Mouse (Mus musculus): ENCODE measurements at regions not wholly inside any gene's neighbourhood (a gene's known extent, or its start where the extent isn't known, plus 50 kb on each side); places are given as distances from the start of the nearest gene placed in this dataset.
A peak's percentile ranks its signal among the peaks of the same experiment; 100 is the strongest.
"Not testable (repeated sequence)": the region's sequence is repeated elsewhere in the genome, so short reads cannot be mapped to it uniquely, and the experiment has no call there.

GRCm38 (mm10) chr3:18828788-18829320 lies 799.6 kb downstream of the 1700064H15Rik start:
- not testable (repeated sequence) for H3K27ac ChIP-seq; H3K9ac ChIP-seq; H3K4me3 ChIP-seq; ATAC-seq (ENCODE audit: low FRiP score, low read depth); H3K4me2 ChIP-seq (replicated peaks); H3K9me3 ChIP-seq; H3K27me3 ChIP-seq (replicated peaks); H3K36me3 ChIP-seq; H3K4me1 ChIP-seq
- 42% methylated on average over 2 of the region's 2 CpGs for WGBS

DNA sequence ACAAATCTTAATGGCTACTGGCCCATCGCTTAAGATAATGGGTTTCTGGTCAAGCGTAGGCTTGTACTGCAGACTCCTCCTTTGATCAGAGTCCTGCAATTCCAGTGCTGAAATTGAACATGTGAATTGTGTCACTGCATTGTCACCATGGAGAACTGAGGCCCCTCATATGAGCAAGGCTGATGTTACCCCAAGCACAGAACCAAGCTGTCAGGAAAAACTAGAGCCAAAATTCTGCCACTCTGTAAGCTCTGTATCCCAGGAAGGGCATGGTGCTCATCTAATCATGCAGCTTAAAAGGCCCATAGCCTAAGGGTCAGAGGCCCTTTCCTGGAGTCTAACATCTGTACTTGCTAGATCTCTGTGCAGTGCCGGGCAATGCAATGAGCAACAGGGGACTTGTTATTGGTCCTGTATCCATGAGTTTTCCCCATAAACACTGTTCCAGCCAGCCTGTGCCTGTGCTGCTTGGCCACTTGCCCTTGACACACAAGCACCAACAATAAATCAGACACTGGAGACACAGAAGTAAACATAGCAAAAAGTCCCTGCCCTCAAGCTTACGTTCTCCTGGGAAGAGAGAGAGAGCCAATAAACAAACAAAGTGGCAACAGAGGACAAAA lies 760.2 kb downstream of the 1700064H15Rik start:
- ATAC-seq (ENCODE audit: low FRiP score, low read depth), result 0 out of 2 replicates have a peak, but pooled peaks have one; percentile 56
- Histone ChIP-seq H3K4me1 (no peaks in the 10 kb centered on the region), H3K27ac (no peak overlapping the region), H3K36me3 (no peaks in the 10 kb centered on the region), H3K4me2 (replicated peaks) (no peak overlapping the region), H3K9ac (no peak overlapping the region), H3K9me3 (no peaks in the 10 kb centered on the region), H3K27me3 (replicated peaks) (no peaks in the 10 kb centered on the region), H3K4me3 (no peak overlapping the region)
- 65% methylated on average over 4 of the region's 4 CpGs for WGBS

GRCm38 (mm10) chr3:18868758-18869157 lies 759.7 kb downstream of the 1700064H15Rik start:
- no peak overlapping the region for H3K9ac ChIP-seq
- no peak for ATAC-seq (ENCODE audit: low FRiP score, low read depth)

DNA sequence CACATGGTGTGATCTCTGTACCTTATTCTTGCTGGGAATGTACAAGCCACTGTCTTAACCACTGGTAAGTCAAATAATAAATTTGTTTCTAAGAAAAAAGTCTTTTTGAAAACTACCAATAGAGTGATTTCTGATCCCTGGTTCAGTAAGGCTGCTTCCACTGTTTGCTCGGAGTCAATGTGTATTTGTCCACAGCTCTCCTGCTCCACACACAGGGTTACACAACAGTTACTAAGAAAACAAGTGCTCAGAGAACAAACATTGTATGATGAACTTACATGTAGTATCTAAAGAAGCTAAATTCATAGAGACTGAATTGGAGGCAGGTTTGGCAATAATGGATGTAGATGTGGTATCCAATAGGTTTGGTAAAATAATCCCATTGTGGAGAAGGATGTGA lies 751.4 kb downstream of the 1700064H15Rik start:
- no peak for ATAC-seq (ENCODE audit: low FRiP score, low read depth)
- Histone ChIP-seq H3K9ac (no peak overlapping the region), H3K27me3 (replicated peaks) (no peaks in the 10 kb centered on the region), H3K27ac (no peak overlapping the region), H3K4me2 (replicated peaks) (no peak overlapping the region), H3K9me3 (no peaks in the 10 kb centered on the region), H3K4me3 (no peak overlapping the region), H3K4me1 (no peaks in the 10 kb centered on the region), H3K36me3 (no peaks in the 10 kb centered on the region)
- WGBS, result 98% methylated on average over 1 of the region's 1 CpGs

More at GRCm38 (mm10) chr3:18868758-18869157, 759.7 kb downstream of the 1700064H15Rik start:
- Histone ChIP-seq H3K27ac (no peak overlapping the region), H3K4me2 (replicated peaks) (no peak overlapping the region), H3K36me3 (no peaks in the 10 kb centered on the region), H3K4me3 (no peak overlapping the region), H3K9me3 (no peaks in the 10 kb centered on the region), H3K4me1 (no peaks in the 10 kb centered on the region), H3K27me3 (replicated peaks) (no peaks in the 10 kb centered on the region)
- 57% methylated on average over 2 of the region's 2 CpGs for WGBS

- Histone ChIP-seq H3K36me3 (no peaks in the 10 kb centered on the region), H3K4me3 (no peak overlapping the region), H3K4me1 (no peaks in the 10 kb centered on the region), H3K27ac (no peak overlapping the region), H3K9ac (no peak overlapping the region), H3K4me2 (replicated peaks) (no peak overlapping the region), H3K27me3 (replicated peaks) (no peaks in the 10 kb centered on the region), H3K9me3 (no peaks in the 10 kb centered on the region)
- ATAC-seq (ENCODE audit: low FRiP score, low read depth), result no peak
- 82% methylated on average over 3 of the region's 3 CpGs for WGBS
Observed at GRCm38 (mm10) chr3:18877572-18877971, 750.9 kb downstream of the 1700064H15Rik start.

DNA sequence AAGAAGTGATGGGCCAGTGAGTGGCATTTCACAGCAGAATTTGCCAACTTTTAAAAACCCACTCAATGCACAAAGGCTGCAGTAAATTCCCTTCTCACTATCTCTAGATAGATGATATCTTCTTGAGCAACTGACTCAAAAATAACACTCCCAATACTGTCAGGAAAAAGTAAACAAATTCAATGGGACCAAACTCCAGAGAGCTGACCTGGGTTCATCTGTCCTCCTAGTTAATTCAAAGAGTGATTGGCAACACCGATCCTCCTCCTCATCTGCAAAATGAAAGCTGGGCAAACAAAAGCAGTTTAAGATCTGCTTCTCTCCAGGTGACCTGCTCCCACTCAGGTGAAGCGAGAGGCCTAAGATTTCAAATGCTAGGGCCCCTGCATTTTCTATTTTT lies 747.3 kb downstream of the 1700064H15Rik start:
- no peak overlapping the region for H3K27ac ChIP-seq
- no peak overlapping the region for H3K4me3 ChIP-seq
- H3K9ac ChIP-seq, result no peak overlapping the region
- H3K4me2 ChIP-seq (replicated peaks), result no peak overlapping the region
- no peaks in the 10 kb centered on the region for H3K4me1 ChIP-seq
- whole genome bisulfite sequencing, result 90% methylated on average over 2 of the region's 2 CpGs
- H3K36me3 ChIP-seq, result no peaks in the 10 kb centered on the region
- no peaks in the 10 kb centered on the region for H3K9me3 ChIP-seq
- ATAC-seq (ENCODE audit: low FRiP score, low read depth), result no peak
- H3K27me3 ChIP-seq (replicated peaks), result no peaks in the 10 kb centered on the region

DNA sequence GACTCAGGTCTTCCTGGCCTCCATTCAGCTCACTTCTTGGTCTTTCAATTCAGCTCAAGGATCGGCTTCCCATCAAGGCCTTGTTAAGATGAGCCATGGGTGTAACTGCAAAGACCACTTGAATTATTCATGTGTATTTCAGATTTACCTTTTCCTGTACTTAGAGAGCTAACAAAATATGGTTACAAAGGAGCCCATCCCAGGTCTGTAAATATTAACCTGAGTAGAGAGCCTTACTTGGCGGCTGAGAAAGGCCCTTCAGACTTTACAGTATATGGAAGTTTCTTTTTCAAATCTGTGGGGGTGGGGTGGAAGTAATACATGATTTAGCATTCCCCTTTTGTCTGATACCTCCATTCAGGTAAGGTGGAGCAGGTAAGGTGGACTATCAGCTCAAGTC lies 735.7 kb downstream of the 1700064H15Rik start:
- Histone ChIP-seq H3K4me3 (no peak overlapping the region), H3K9me3 (no peaks in the 10 kb centered on the region), H3K4me2 (replicated peaks) (no peak overlapping the region), H3K9ac (no peak overlapping the region), H3K4me1 (no peaks in the 10 kb centered on the region), H3K27me3 (replicated peaks) (no peaks in the 10 kb centered on the region), H3K36me3 (no peaks in the 10 kb centered on the region), H3K27ac (no peak overlapping the region)
- WGBS, result 97% methylated on average over 2 of the region's 2 CpGs
- no peak for ATAC-seq (ENCODE audit: low FRiP score, low read depth)

DNA sequence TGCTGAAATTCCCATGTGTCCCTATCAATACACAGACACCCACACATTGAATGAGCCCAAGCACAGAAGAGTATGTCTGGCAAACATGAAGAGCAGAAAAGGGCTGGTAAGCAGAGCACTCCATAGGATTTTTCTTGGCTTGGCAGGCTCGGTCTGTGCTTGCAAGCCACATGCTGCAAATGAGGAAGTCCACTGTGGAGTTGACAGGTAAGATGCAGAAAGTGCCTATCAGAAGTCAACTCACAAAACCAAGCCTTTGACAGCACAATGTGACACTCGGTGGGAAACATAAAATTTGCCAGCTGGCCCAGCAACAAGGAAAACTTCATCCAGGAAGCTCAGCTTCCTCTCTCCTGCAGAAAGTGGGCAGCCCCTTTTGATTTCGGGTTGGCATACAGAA lies 722.7 kb downstream of the 1700064H15Rik start:
- WGBS, result 74% methylated on average over 3 of the region's 3 CpGs
- ATAC-seq (ENCODE audit: low FRiP score, low read depth), result no peak
- H3K4me1 ChIP-seq, result no peaks in the 10 kb centered on the region
- H3K9me3 ChIP-seq, result no peaks in the 10 kb centered on the region
- H3K4me2 ChIP-seq (replicated peaks), result no peak overlapping the region
- no peaks in the 10 kb centered on the region for H3K27me3 ChIP-seq (replicated peaks)
- H3K4me3 ChIP-seq, result no peak overlapping the region
- no peak overlapping the region for H3K9ac ChIP-seq
- H3K27ac ChIP-seq, result no peak overlapping the region
- no peaks in the 10 kb centered on the region for H3K36me3 ChIP-seq

DNA sequence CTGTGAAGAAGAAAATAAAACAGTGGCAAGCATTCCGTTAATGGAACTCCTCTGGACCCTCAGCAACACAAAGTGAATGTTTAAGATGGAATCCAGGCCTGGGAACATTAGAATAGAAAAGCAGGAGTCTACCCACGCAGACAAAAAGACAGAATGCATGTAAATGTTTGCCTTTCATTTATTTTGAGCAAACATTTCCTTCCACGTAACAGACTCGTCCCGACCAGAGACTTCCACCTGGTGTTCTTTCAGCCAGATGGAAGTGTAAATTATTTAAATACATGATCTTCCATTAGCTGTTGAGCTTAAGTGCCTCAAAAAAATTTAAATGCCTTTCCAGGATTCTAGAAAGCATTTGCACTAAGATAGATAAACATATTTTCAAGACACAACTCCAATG lies 722.3 kb downstream of the 1700064H15Rik start:
- Histone ChIP-seq H3K9me3 (no peaks in the 10 kb centered on the region), H3K4me1 (no peaks in the 10 kb centered on the region), H3K27me3 (replicated peaks) (no peaks in the 10 kb centered on the region), H3K4me2 (replicated peaks) (no peak overlapping the region), H3K27ac (no peak overlapping the region), H3K9ac (no peak overlapping the region), H3K36me3 (no peaks in the 10 kb centered on the region), H3K4me3 (no peak overlapping the region)
- WGBS, result 77% methylated on average over 5 of the region's 5 CpGs
- no peak for ATAC-seq (ENCODE audit: low FRiP score, low read depth)

GRCm38 (mm10) chr3:18908737-18909136 lies 719.7 kb downstream of the 1700064H15Rik start:
- Histone ChIP-seq H3K9ac (no peak overlapping the region), H3K36me3 (no peaks in the 10 kb centered on the region), H3K9me3 (no peaks in the 10 kb centered on the region), H3K4me3 (no peak overlapping the region), H3K27me3 (replicated peaks) (no peaks in the 10 kb centered on the region), H3K4me2 (replicated peaks) (no peak overlapping the region), H3K27ac (no peak overlapping the region), H3K4me1 (no peaks in the 10 kb centered on the region)
- ATAC-seq (ENCODE audit: low FRiP score, low read depth), result no peak
- 83% methylated on average over 1 of the region's 1 CpGs for WGBS

GRCm38 (mm10) chr3:18928401-18929104 lies 699.9 kb downstream of the 1700064H15Rik start:
- 66% methylated on average over 3 of the region's 3 CpGs for WGBS
- ATAC-seq (ENCODE audit: low FRiP score, low read depth), result peak; percentile 73

GRCm38 (mm10) chr3:18929105-18929492 lies 699.4 kb downstream of the 1700064H15Rik start:
- H3K27ac ChIP-seq, result no peak overlapping the region
- peak; percentile 73 for ATAC-seq (ENCODE audit: low FRiP score, low read depth)
- H3K9ac ChIP-seq, result no peak overlapping the region
- H3K36me3 ChIP-seq, result no peaks in the 10 kb centered on the region
- H3K4me1 ChIP-seq, result no peaks in the 10 kb centered on the region
- H3K4me2 ChIP-seq (replicated peaks), result no peak overlapping the region
- 77% methylated on average over 3 of the region's 3 CpGs for WGBS
- no peaks in the 10 kb centered on the region for H3K27me3 ChIP-seq (replicated peaks)
- no peaks in the 10 kb centered on the region for H3K9me3 ChIP-seq
- no peak overlapping the region for H3K4me3 ChIP-seq

More at GRCm38 (mm10) chr3:18928401-18929104, 699.9 kb downstream of the 1700064H15Rik start:
- no peak overlapping the region for H3K4me3 ChIP-seq
- H3K36me3 ChIP-seq, result no peaks in the 10 kb centered on the region
- H3K9ac ChIP-seq, result no peak overlapping the region
- peak overlapping the region; percentile 5; the same call in 1 of the 2 replicates for H3K27ac ChIP-seq
- H3K4me1 ChIP-seq, result no peaks in the 10 kb centered on the region
- H3K27me3 ChIP-seq (replicated peaks), result no peaks in the 10 kb centered on the region
- no peak overlapping the region for H3K4me2 ChIP-seq (replicated peaks)
- H3K9me3 ChIP-seq, result no peaks in the 10 kb centered on the region

Data from neural tube, embryonic 12.5 days (tissue).